Mouse (Mus musculus): ENCODE measurements around the gene Bves.

DNA sequence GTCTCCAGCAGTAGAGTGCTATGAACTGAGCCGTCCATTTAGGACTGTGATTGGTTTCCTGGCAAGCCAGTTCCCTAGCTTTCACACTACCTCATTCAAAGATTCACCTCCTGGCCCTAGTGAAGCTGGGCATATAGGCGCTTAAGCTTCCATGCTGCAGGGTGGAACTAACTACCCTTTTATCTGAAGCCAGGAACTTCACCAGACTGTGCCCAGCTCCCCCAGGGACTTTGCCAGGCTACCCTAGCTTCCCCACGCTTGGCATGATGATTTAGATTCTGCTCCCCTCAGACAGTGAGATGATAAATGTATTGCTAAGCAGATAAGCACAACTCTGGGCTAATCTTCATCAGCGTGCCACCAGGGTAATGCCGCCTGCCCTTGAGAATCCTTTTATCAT, 24.4 kb upstream of the Bves start:
- TF ChIP-seq GATA1 (IDR thresholded peaks at IDR 0.05; ENCODE audit: borderline replicate concordance, low read length) = no peak
- no peak for TF ChIP-seq FLI1 (IDR thresholded peaks at IDR 0.05; ENCODE audit: low read length)
